Mouse (Mus musculus): ENCODE results near the gene Zfp738. TPM values are rescaled to one million over a fixed set of nuclear protein-coding genes. Genes with fewer than 3 reads are reported as not detected.

Gene Zfp738
- 10.4 and 11.8 TPM in 2 replicates for polyA plus RNA-seq (2012; rRNA removed)

GRCm38 (mm10) chr13:67686971-67687370, at the start of gene Zfp738:
Zfp738 (minus strand) TSS chr13:67687071.

GRCm38 (mm10) chr13:67728641-67729318, 41.9 kb upstream of the Zfp738 start, which contains the start of gene Zfp65:
Zfp65 (minus strand) TSS chr13:67729173.

GRCm38 (mm10) chr13:67637294-67638007, 49.4 kb downstream of the Zfp738 start, which contains the start of the genes Gm49345 and Zfp729a:
Gm49345 (minus strand) TSS chr13:67637769.
Zfp729a (minus strand) TSS chr13:67637791.

GRCm38 (mm10) chr13:67609066-67609876, 77.6 kb downstream of the Zfp738 start, which contains the start of gene Zfp729b:
Zfp729b (minus strand) TSS chr13:67609707.

Other genes with a start within 250 kb of the Zfp738 start
- gene Zfp874a, start 235.4 kb downstream of the Zfp738 start, polyA plus RNA-seq (2012; rRNA removed), result 4.6 and 5.2 TPM in 2 replicates
- 5.9 and 6.4 TPM in 2 replicates for gene Zfp874b, start 202.8 kb downstream of the Zfp738 start, polyA plus RNA-seq (2012; rRNA removed)
- gene Zfp58, start 186.5 kb downstream of the Zfp738 start, polyA plus RNA-seq (2012; rRNA removed), result 4.6 and 5.1 TPM in 2 replicates
- 0.16 TPM in 1 of 2 replicates, not detected in the other for gene Gm26965, start 160.9 kb downstream of the Zfp738 start, polyA plus RNA-seq (2012; rRNA removed)
- gene Zfp87, start 160.9 kb downstream of the Zfp738 start, polyA plus RNA-seq (2012; rRNA removed), result 23.2 and 26.7 TPM in 2 replicates
- 8.2 and 8.6 TPM in 2 replicates for gene Zfp748, start 133.2 kb downstream of the Zfp738 start, polyA plus RNA-seq (2012; rRNA removed)
- gene Zfp729b, start 77.4 kb downstream of the Zfp738 start, polyA plus RNA-seq (2012; rRNA removed), result 3.9 and 4.2 TPM in 2 replicates
- gene Gm49345, start 49.3 kb downstream of the Zfp738 start, polyA plus RNA-seq (2012; rRNA removed), result not detected in 2 replicates
- 3.3 and 4.4 TPM in 2 replicates for gene Zfp729a, start 49.3 kb downstream of the Zfp738 start, polyA plus RNA-seq (2012; rRNA removed)
- 9.0 and 9.1 TPM in 2 replicates for gene Zfp65, start 42.1 kb upstream of the Zfp738 start, polyA plus RNA-seq (2012; rRNA removed)
- 5.5 and 6.1 TPM in 2 replicates for gene Zfp85, start 68.2 kb upstream of the Zfp738 start, polyA plus RNA-seq (2012; rRNA removed)
- gene Zfp493, start 92.6 kb upstream of the Zfp738 start, polyA plus RNA-seq (2012; rRNA removed), result 3.1 and 3.4 TPM in 2 replicates
- 6.7 and 7.0 TPM in 2 replicates for gene Zfp273, start 126.7 kb upstream of the Zfp738 start, polyA plus RNA-seq (2012; rRNA removed)
- 8.6 and 8.7 TPM in 2 replicates for gene Gm10037, start 144.0 kb upstream of the Zfp738 start, polyA plus RNA-seq (2012; rRNA removed)
- 0.25 TPM in 1 of 2 replicates, not detected in the other for gene BC048507, start 176.3 kb upstream of the Zfp738 start, polyA plus RNA-seq (2012; rRNA removed)

Measured in central nervous system, embryonic 18 days (tissue).